Mouse (Mus musculus) heart, adult 18-20 months (tissue): Measurements from ENCODE around the gene Alkbh8. TPM values are rescaled to one million over a fixed set of nuclear protein-coding genes. Genes with fewer than 3 reads are reported as not detected.
A peak's percentile ranks its signal among the peaks of the same experiment; 100 is the strongest.
"Not testable (repeated sequence)": the region's sequence is repeated elsewhere in the genome, so short reads cannot be mapped to it uniquely, and the experiment has no call there.

Experiments used
- DNase-seq, 2 experiments: peaks; one replicate each; pipeline ENCODE4 v3.0.0; 2021 to 2022; ENCODE audit warnings: mixed read lengths in 1 of 2
- long read RNA-seq, 2 experiments: library from polyadenylated mRNA; stranded (forward); transcript quantifications; one replicate each; pipeline ENCODE4 v2.0.0; 2021
- total RNA-seq, 2 experiments: library from RNA; stranded (reverse); gene quantifications; 2 replicates each; pipeline ENCODE4 v1.2.3; 2021

Alkbh8 gene
- 10 to 100 TPM; 13.7 to 14.3 TPM for total RNA-seq
- long read RNA-seq, experiment 1, partial matches to known transcripts, result 0 of 2 reads
- long read RNA-seq, experiment 1, other reads (novel, unspliced or antisense), result 1 of 2 reads
- long read RNA-seq, experiment 2, partial matches to known transcripts, result 0 of 2 reads
- long read RNA-seq, experiment 2, other reads (novel, unspliced or antisense), result 2 of 2 reads

- peak; percentile 87 to 90 for DNase-seq
Observed at GRCm38 (mm10) chr9:3334962-3335767, at the start of gene Alkbh8. TSS of gene Alkbh8 (plus strand) at chr9:3335140.

GRCm38 (mm10) chr9:3309292-3309836 lies 25.6 kb upstream of the Alkbh8 start:
- no peak for DNase-seq

- no peak for DNase-seq
Observed at GRCm38 (mm10) chr9:3310016-3310415, 24.9 kb upstream of the Alkbh8 start.

GRCm38 (mm10) chr9:3327342-3328053 lies 7.4 kb upstream of the Alkbh8 start:
- DNase-seq, result not testable (repeated sequence)

- DNase-seq, result no peak
Observed at GRCm38 (mm10) chr9:3328054-3328595, 6.8 kb upstream of the Alkbh8 start.

GRCm38 (mm10) chr9:3330319-3330718 lies 4.6 kb upstream of the Alkbh8 start:
- no peak for DNase-seq

- DNase-seq, result no peak
Observed at GRCm38 (mm10) chr9:3330737-3331384, 4.1 kb upstream of the Alkbh8 start.

- DNase-seq, result no peak
Observed at GRCm38 (mm10) chr9:3336661-3337060, 1.7 kb downstream of the Alkbh8 start.

- no peak for DNase-seq
Observed at GRCm38 (mm10) chr9:3345136-3345535, 10.2 kb downstream of the Alkbh8 start.

GRCm38 (mm10) chr9:3345967-3346366 lies 11.0 kb downstream of the Alkbh8 start:
- no peak for DNase-seq

- DNase-seq, result no peak
Observed at GRCm38 (mm10) chr9:3350056-3350455, 15.1 kb downstream of the Alkbh8 start.

- not testable (repeated sequence) for DNase-seq
Observed at GRCm38 (mm10) chr9:3376323-3376722, 41.4 kb downstream of the Alkbh8 start.

- peak; percentile 91 to 92 for DNase-seq
Observed at GRCm38 (mm10) chr9:3403251-3404208, 68.6 kb downstream of the Alkbh8 start, which contains the start of gene Cwf19l2. TSS of gene Cwf19l2 (plus strand) at chr9:3403592.

- DNase-seq, result peak; percentile 4 to 38
Observed at GRCm38 (mm10) chr9:3404372-3404771, 69.4 kb downstream of the Alkbh8 start.

- not testable (repeated sequence) for DNase-seq
Observed at GRCm38 (mm10) chr9:3439555-3440300, 104.8 kb downstream of the Alkbh8 start.
